Comparison of ENCODE assay signal across 8 mouse cellular contexts in genomic region chr11:69766126-69766609, GRCm38 (mm10). TPM values are rescaled to one million over a fixed set of nuclear protein-coding genes. Genes with fewer than 3 reads are reported as not detected.
A peak's percentile ranks its signal among the peaks of the same experiment; 100 is the strongest.
DNase-seq lines count a peak whose midpoint lies in the region; ATAC-seq and TF ChIP-seq lines count a peak whose summit lies in the region.

No protein-coding gene starts in this region.

- peak overlapping the region; percentile 97 for H3K9ac ChIP-seq in heart, embryonic 13.5 days
- peak overlapping the region; percentile 99 for H3K9ac ChIP-seq in kidney, postnatal 0 days (ENCODE audit: low read depth, low read length)
- peak overlapping the region; percentile 78 for H3K9ac ChIP-seq in liver, embryonic 14.5 days (replicated peaks)
- H3K9ac ChIP-seq in stomach, embryonic 14.5 days (replicated peaks; ENCODE audit: low read depth, low read length): peak overlapping the region; percentile 97

- TF ChIP-seq CTCF in bone marrow, adult 2 months (IDR thresholded peaks at IDR 0.05; ENCODE audit: control insufficient read depth, insufficient read depth, low read length): no peak
- no peak for TF ChIP-seq CTCF in kidney, postnatal 0 days (IDR thresholded peaks at IDR 0.05; ENCODE audit: low read depth)
- TF ChIP-seq CTCF in liver, embryonic 14.5 days (IDR thresholded peaks at IDR 0.05; ENCODE audit: low read depth): no peak

- H3K27ac ChIP-seq in bone marrow, adult 2 months (ENCODE audit: control insufficient read depth, insufficient read depth, low read depth, low read length, poor library complexity): peak overlapping the region; percentile 62
- H3K27ac ChIP-seq in heart, embryonic 13.5 days (replicated peaks): peak overlapping the region; percentile 87
- H3K27ac ChIP-seq in kidney, postnatal 0 days: peak overlapping the region; percentile 95
- peak overlapping the region; percentile 29 for H3K27ac ChIP-seq in liver, embryonic 14.5 days
- H3K27ac ChIP-seq in stomach, embryonic 14.5 days (ENCODE audit: low read length): peak overlapping the region; percentile 90

- under 1% methylated on average over 37 of the region's 37 CpGs for whole genome bisulfite sequencing in bone marrow, adult 2 months
- under 1% methylated on average over 32 of the region's 37 CpGs for WGBS in heart, embryonic 13.5 days
- 1% methylated on average over 37 of the region's 37 CpGs for WGBS in kidney, postnatal 0 days
- WGBS in liver, embryonic 14.5 days (ENCODE audit: insufficient replicate concordance): under 1% methylated on average over 37 of the region's 37 CpGs
- 1% methylated on average over 33 of the region's 37 CpGs for WGBS in stomach, embryonic 14.5 days

- H3K9me3 ChIP-seq in erythroblast, embryonic 14.5 days (ENCODE audit: control insufficient read depth, low read length): no peaks in the 10 kb centered on the region
- H3K9me3 ChIP-seq in heart, embryonic 13.5 days: no peaks in the 10 kb centered on the region
- no peaks in the 10 kb centered on the region for H3K9me3 ChIP-seq in kidney, postnatal 0 days (replicated peaks; ENCODE audit: low read length)
- no peaks in the 10 kb centered on the region for H3K9me3 ChIP-seq in liver, embryonic 14.5 days (ENCODE audit: control insufficient read depth, low read length)
- no peaks in the 10 kb centered on the region for H3K9me3 ChIP-seq in stomach, embryonic 14.5 days (ENCODE audit: control insufficient read depth, low read depth, low read length)

- H3K4me3 ChIP-seq in bone marrow, adult 2 months (replicated peaks; ENCODE audit: control insufficient read depth, low read depth, low read length): peak overlapping the region; percentile 54
- H3K4me3 ChIP-seq in erythroblast, embryonic 14.5 days (replicated peaks): peak overlapping the region; percentile 71
- H3K4me3 ChIP-seq in heart, embryonic 13.5 days: peak overlapping the region; percentile 72
- peak overlapping the region; percentile 95 for H3K4me3 ChIP-seq in kidney, postnatal 0 days (replicated peaks; ENCODE audit: low read depth, low read length)
- H3K4me3 ChIP-seq in liver, embryonic 14.5 days (ENCODE audit: insufficient read depth in 1 of 2, low read depth in 2 of 2, low read length in 2 of 2): peak overlapping the region; percentile 68 to 75
- H3K4me3 ChIP-seq in stomach, embryonic 14.5 days (ENCODE audit: low read depth, low read length): peak overlapping the region; percentile 95

- H3K4me2 ChIP-seq in heart, embryonic 13.5 days: peak overlapping the region; percentile 69
- peak overlapping the region; percentile 84 for H3K4me2 ChIP-seq in kidney, postnatal 0 days (ENCODE audit: low read length)
- peak overlapping the region; percentile 94 for H3K4me2 ChIP-seq in liver, embryonic 14.5 days (ENCODE audit: low read depth)
- H3K4me2 ChIP-seq in stomach, embryonic 14.5 days (replicated peaks; ENCODE audit: low read depth, low read length): peak overlapping the region; percentile 73

- peaks cover 16% of the 10 kb centered on the region for H3K27me3 ChIP-seq in erythroblast, embryonic 14.5 days (ENCODE audit: control insufficient read depth)
- H3K27me3 ChIP-seq in heart, embryonic 13.5 days (replicated peaks): no peaks in the 10 kb centered on the region
- H3K27me3 ChIP-seq in kidney, postnatal 0 days (ENCODE audit: insufficient read depth, low read length): no peaks in the 10 kb centered on the region
- H3K27me3 ChIP-seq in liver, embryonic 14.5 days (ENCODE audit: control insufficient read depth, insufficient read depth, low read length): no peaks in the 10 kb centered on the region
- no peaks in the 10 kb centered on the region for H3K27me3 ChIP-seq in stomach, embryonic 14.5 days (ENCODE audit: control insufficient read depth, insufficient read depth, low read length)

- H3K36me3 ChIP-seq in erythroblast, embryonic 14.5 days (ENCODE audit: control insufficient read depth): no peaks in the 10 kb centered on the region
- peaks cover 13% of the 10 kb centered on the region; the same call in 1 of the 2 replicates for H3K36me3 ChIP-seq in heart, embryonic 13.5 days
- H3K36me3 ChIP-seq in kidney, postnatal 0 days (ENCODE audit: insufficient read depth, low read length): no peaks in the 10 kb centered on the region
- no peaks in the 10 kb centered on the region for H3K36me3 ChIP-seq in liver, embryonic 14.5 days (replicated peaks; ENCODE audit: control insufficient read depth, insufficient read depth, low read depth)
- no peaks in the 10 kb centered on the region for H3K36me3 ChIP-seq in stomach, embryonic 14.5 days (ENCODE audit: control insufficient read depth, insufficient read depth, low read length)

- no peaks in the 10 kb centered on the region; the same call in 1 of the 2 replicates for H3K4me1 ChIP-seq in bone marrow, adult 2 months (ENCODE audit: control insufficient read depth, insufficient read depth, low read length)
- peaks cover 31% of the 10 kb centered on the region for H3K4me1 ChIP-seq in erythroblast, embryonic 14.5 days (ENCODE audit: control insufficient read depth)
- H3K4me1 ChIP-seq in heart, embryonic 13.5 days: peaks cover 37% of the 10 kb centered on the region
- H3K4me1 ChIP-seq in kidney, postnatal 0 days (replicated peaks; ENCODE audit: insufficient read depth, low read length): peaks cover 12% of the 10 kb centered on the region; the same call in 1 of the 2 replicates
- H3K4me1 ChIP-seq in liver, embryonic 14.5 days (replicated peaks; ENCODE audit: control insufficient read depth in 2 of 2, insufficient read depth in 2 of 2, low read length in 1 of 2): peaks cover 2 to 13% of the 10 kb centered on the region in 2 experiments
- H3K4me1 ChIP-seq in stomach, embryonic 14.5 days (ENCODE audit: control insufficient read depth, insufficient read depth, low read length): peaks cover 19% of the 10 kb centered on the region

- peak; percentile 80 for DNase-seq in B cell, adult 2 months
- peak; percentile 60 for DNase-seq in kidney, postnatal 0 days (ENCODE audit: low spot score)
- DNase-seq in liver, embryonic 14.5 days (ENCODE audit: low read depth in 3 of 3, low spot score in 3 of 3): peak in 1 of 3 experiments; percentile 30
- peak; percentile 63 to 73 for DNase-seq in natural killer cell, adult 2 months (ENCODE audit: low spot score in 2 of 2)

- TF ChIP-seq POLR2A in bone marrow, adult 2 months (IDR thresholded peaks at IDR 0.05; ENCODE audit: borderline replicate concordance, control insufficient read depth, low read depth, low read length): peak; percentile 45; the same call in 1 of the 2 replicates

- peak; percentile 72 for ATAC-seq in heart, embryonic 13.5 days (ENCODE audit: extremely low read depth, insufficient number of reproducible peaks, low FRiP score, low TSS enrichment)
- peak; percentile 67 for ATAC-seq in kidney, postnatal 0 days (replicated peaks; ENCODE audit: low FRiP score, low read depth)
- peak; percentile 74 for ATAC-seq in liver, embryonic 14.5 days (ENCODE audit: insufficient read depth)
- ATAC-seq in stomach, embryonic 14.5 days (ENCODE audit: insufficient number of reproducible peaks, insufficient read depth, low FRiP score, low read depth): peak; percentile 85

- TF ChIP-seq EP300 in liver, embryonic 14.5 days (IDR thresholded peaks at IDR 0.05; ENCODE audit: low read depth): no peak

RNA-seq across cellular contexts. Expression of gene Zbtb4, which starts 0.5 kb away (rescaled TPM):
- 8.4 and 13.8 TPM in 2 replicates for polyA plus RNA-seq in bone marrow, adult 2 months (2011; ENCODE audit: insufficient read depth, insufficient read length, low replicate concordance, missing spikeins)
- polyA plus RNA-seq in erythroblast, embryonic 14.5 days (2012): 0.07 and 0.33 TPM in 2 replicates
- polyA plus RNA-seq in heart, embryonic 13.5 days (2015; fragmentation: Nextera tagmentation; extraction: Ambion mirVana): 2.7 and 3.1 TPM in 2 replicates
- 2.7 and 3.3 TPM in 2 replicates for polyA plus RNA-seq in kidney, postnatal 0 days (2015; fragmentation: Nextera tagmentation; extraction: Ambion mirVana)
- polyA plus RNA-seq in liver, embryonic 14.5 days (2012; rRNA removed): 1.4 and 1.5 TPM in 2 replicates
- 0.45 and 0.58 TPM in 2 replicates for polyA plus RNA-seq in liver, embryonic 14.5 days (2014; fragmentation: Nextera tagmentation; extraction: Ambion mirVana)
- polyA plus RNA-seq in stomach, embryonic 14.5 days (2014; fragmentation: Nextera tagmentation; extraction: Ambion mirVana): 3.9 and 4.0 TPM in 2 replicates

RNA-seq across cellular contexts. Expression of gene Slc35g3, which starts 4.4 kb away (rescaled TPM):
- polyA plus RNA-seq in bone marrow, adult 2 months (2011; ENCODE audit: insufficient read depth, insufficient read length, low replicate concordance, missing spikeins): not detected in 2 replicates
- not detected in 2 replicates for polyA plus RNA-seq in erythroblast, embryonic 14.5 days (2012)
- 0.19 and 0.51 TPM in 2 replicates for polyA plus RNA-seq in heart, embryonic 13.5 days (2015; fragmentation: Nextera tagmentation; extraction: Ambion mirVana)
- 0.17 TPM in 1 of 2 replicates, not detected in the other for polyA plus RNA-seq in kidney, postnatal 0 days (2015; fragmentation: Nextera tagmentation; extraction: Ambion mirVana)
- polyA plus RNA-seq in liver, embryonic 14.5 days (2012; rRNA removed): not detected in 2 replicates
- not detected in 2 replicates for polyA plus RNA-seq in liver, embryonic 14.5 days (2014; fragmentation: Nextera tagmentation; extraction: Ambion mirVana)
- not detected in 2 replicates for polyA plus RNA-seq in stomach, embryonic 14.5 days (2014; fragmentation: Nextera tagmentation; extraction: Ambion mirVana)

RNA-seq across cellular contexts. Expression of gene Polr2a, which starts 7.7 kb away (rescaled TPM):
- polyA plus RNA-seq in bone marrow, adult 2 months (2011; ENCODE audit: insufficient read depth, insufficient read length, low replicate concordance, missing spikeins): 28.8 and 49.2 TPM in 2 replicates
- polyA plus RNA-seq in erythroblast, embryonic 14.5 days (2012): 14.2 and 14.3 TPM in 2 replicates
- 16.1 and 19.1 TPM in 2 replicates for polyA plus RNA-seq in heart, embryonic 13.5 days (2015; fragmentation: Nextera tagmentation; extraction: Ambion mirVana)
- polyA plus RNA-seq in kidney, postnatal 0 days (2015; fragmentation: Nextera tagmentation; extraction: Ambion mirVana): 19.0 and 21.0 TPM in 2 replicates
- 14.3 and 16.0 TPM in 2 replicates for polyA plus RNA-seq in liver, embryonic 14.5 days (2012; rRNA removed)
- polyA plus RNA-seq in liver, embryonic 14.5 days (2014; fragmentation: Nextera tagmentation; extraction: Ambion mirVana): 19.5 and 22.4 TPM in 2 replicates
- polyA plus RNA-seq in stomach, embryonic 14.5 days (2014; fragmentation: Nextera tagmentation; extraction: Ambion mirVana): 39.3 and 43.6 TPM in 2 replicates

RNA-seq across cellular contexts. Expression of gene Chrnb1, which starts 29.6 kb away (rescaled TPM):
- polyA plus RNA-seq in bone marrow, adult 2 months (2011; ENCODE audit: insufficient read depth, insufficient read length, low replicate concordance, missing spikeins): 1.8 and 3.5 TPM in 2 replicates
- not detected in 2 replicates for polyA plus RNA-seq in erythroblast, embryonic 14.5 days (2012)
- 6.8 and 7.9 TPM in 2 replicates for polyA plus RNA-seq in heart, embryonic 13.5 days (2015; fragmentation: Nextera tagmentation; extraction: Ambion mirVana)
- 12.0 and 12.1 TPM in 2 replicates for polyA plus RNA-seq in kidney, postnatal 0 days (2015; fragmentation: Nextera tagmentation; extraction: Ambion mirVana)
- 0.44 and 0.58 TPM in 2 replicates for polyA plus RNA-seq in liver, embryonic 14.5 days (2012; rRNA removed)
- polyA plus RNA-seq in liver, embryonic 14.5 days (2014; fragmentation: Nextera tagmentation; extraction: Ambion mirVana): 0.32 and 0.33 TPM in 2 replicates
- 6.7 and 7.5 TPM in 2 replicates for polyA plus RNA-seq in stomach, embryonic 14.5 days (2014; fragmentation: Nextera tagmentation; extraction: Ambion mirVana)

RNA-seq across cellular contexts. Expression of gene Fgf11, which starts 35.5 kb away (rescaled TPM):
- 0.32 and 1.00 TPM in 2 replicates for polyA plus RNA-seq in bone marrow, adult 2 months (2011; ENCODE audit: insufficient read depth, insufficient read length, low replicate concordance, missing spikeins)
- 0.01 TPM in 1 of 2 replicates, not detected in the other for polyA plus RNA-seq in erythroblast, embryonic 14.5 days (2012)
- polyA plus RNA-seq in heart, embryonic 13.5 days (2015; fragmentation: Nextera tagmentation; extraction: Ambion mirVana): 2.0 and 2.3 TPM in 2 replicates
- polyA plus RNA-seq in kidney, postnatal 0 days (2015; fragmentation: Nextera tagmentation; extraction: Ambion mirVana): 0.63 and 0.98 TPM in 2 replicates
- 0.41 and 0.42 TPM in 2 replicates for polyA plus RNA-seq in liver, embryonic 14.5 days (2012; rRNA removed)
- polyA plus RNA-seq in liver, embryonic 14.5 days (2014; fragmentation: Nextera tagmentation; extraction: Ambion mirVana): 0.06 and 0.13 TPM in 2 replicates
- 2.1 and 3.6 TPM in 2 replicates for polyA plus RNA-seq in stomach, embryonic 14.5 days (2014; fragmentation: Nextera tagmentation; extraction: Ambion mirVana)

Comparison
In these comparisons a context has a peak if more than half of its experiments do, and no peak if none do; other contexts are left out.
1. H3K27ac ChIP-seq: peak in every context shown above with its lines; median percentile 95 in kidney, postnatal 0 days; 90 in stomach, embryonic 14.5 days; 87 in heart, embryonic 13.5 days; 62 in bone marrow, adult 2 months; 29 in liver, embryonic 14.5 days.